Mouse (Mus musculus) MEL (cell line): ENCODE measurements around the gene Foxq1.

Experiments used
- CTCF ChIP-seq, 3 experiments: IDR thresholded peaks in 2 of 3; conservative IDR thresholded peaks in 1 of 3; 2 replicates each; pipeline ENCODE4 v1.5.1; 2011 to 2012; ENCODE audit warnings: low read length in 3 of 3, low read depth in 2 of 3, mild to moderate bottlenecking in 2 of 3, improper control_type of control experiment in 1 of 3, inconsistent platforms in 1 of 3, mixed read lengths in 1 of 3, moderate library complexity in 1 of 3; ENCODE audit not compliant: control insufficient read depth in 1 of 3, insufficient read depth in 1 of 3, poor library complexity in 1 of 3, severe bottlenecking in 1 of 3
- ELF1 ChIP-seq: IDR thresholded peaks from 2 replicates; pipeline ENCODE4 v1.6.1; 2014; ENCODE audit warnings: low read depth, mild to moderate bottlenecking, inconsistent platforms, low read length, improper control_type of control experiment, moderate library complexity
- EP300 ChIP-seq, 2 experiments: IDR thresholded peaks; 2 replicates each; pipeline ENCODE4 v1.6.1; 2011; ENCODE audit warnings: improper control_type of control experiment in 2 of 2, low read length in 2 of 2, low read depth in 1 of 2, mild to moderate bottlenecking in 1 of 2
- GATA1 ChIP-seq: IDR thresholded peaks from 2 replicates; pipeline ENCODE4 v1.6.1; 2011; ENCODE audit warnings: low read depth, low read length, improper control_type of control experiment
- NELFE ChIP-seq: IDR thresholded peaks from 2 replicates; pipeline ENCODE4 v1.6.1; 2011; ENCODE audit warnings: low read depth, low read length, improper control_type of control experiment
- POLR2A ChIP-seq, 2 experiments: IDR thresholded peaks; 2 replicates each; pipeline ENCODE4 v1.6.1; 2011 to 2012; ENCODE audit warnings: low read length in 2 of 2, mild to moderate bottlenecking in 2 of 2, control low read depth in 1 of 2, improper control_type of control experiment in 1 of 2, low read depth in 1 of 2, moderate library complexity in 1 of 2; ENCODE audit not compliant: control insufficient read depth in 1 of 2, insufficient read depth in 1 of 2, poor library complexity in 1 of 2
- SIN3A ChIP-seq: IDR thresholded peaks from 2 replicates; pipeline ENCODE4 v1.6.1; 2012; ENCODE audit warnings: low read length, improper control_type of control experiment, inconsistent platforms
- TAL1 ChIP-seq: IDR thresholded peaks from 2 replicates; pipeline ENCODE4 v1.6.1; 2012; ENCODE audit warnings: mild to moderate bottlenecking, inconsistent platforms, low read length, moderate library complexity, mixed read lengths
- TCF12 ChIP-seq: IDR thresholded peaks from 2 replicates; pipeline ENCODE4 v1.6.1; 2014; ENCODE audit warnings: low read depth, mild to moderate bottlenecking, inconsistent platforms, low read length, improper control_type of control experiment, moderate library complexity

DNA sequence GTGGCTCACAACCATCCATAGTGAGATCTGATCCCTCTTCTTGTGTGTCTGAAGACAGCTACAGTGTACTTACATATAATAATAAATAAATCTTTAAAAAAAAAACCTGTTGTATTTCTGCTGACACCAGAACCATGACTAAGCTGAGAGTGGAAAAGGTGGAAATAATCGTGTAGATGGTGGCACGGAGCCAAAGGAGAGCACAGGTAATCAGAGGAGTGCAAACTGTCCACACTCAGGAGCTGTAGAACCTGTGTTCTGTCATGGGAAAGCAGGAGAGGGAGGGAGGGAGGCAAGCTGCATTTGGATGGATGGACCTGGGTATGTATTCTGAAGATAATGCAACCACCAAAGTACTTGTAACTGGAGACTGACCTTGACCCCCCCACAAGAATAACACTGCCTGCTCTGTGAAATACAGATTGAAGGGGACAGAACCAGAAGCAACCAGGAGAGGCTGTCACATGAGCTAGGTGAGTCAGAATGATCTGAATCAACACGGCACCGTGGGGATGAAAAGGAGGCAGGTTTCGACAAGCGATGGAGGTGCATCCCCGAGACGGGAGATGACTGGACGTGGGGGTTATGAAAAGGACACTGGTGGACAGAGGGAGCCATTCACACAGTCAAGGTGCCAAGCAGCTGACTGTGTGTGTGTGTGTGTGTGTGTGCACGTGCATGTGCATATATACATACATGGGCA, 17.0 kb downstream of the Foxq1 start:
- TF ChIP-seq TAL1 (no peak), CTCF (IDR thresholded peaks at IDR 0.05 in 2 of 3, conservative IDR thresholded peaks at IDR 0.05 in 1 of 3; ENCODE audit: control insufficient read depth in 1 of 3, insufficient read depth in 1 of 3, low read depth in 2 of 3, low read length in 3 of 3, poor library complexity in 1 of 3, severe bottlenecking in 1 of 3) (no peak), NELFE (no peak), POLR2A (IDR thresholded peaks at IDR 0.05; ENCODE audit: control insufficient read depth in 1 of 2, insufficient read depth in 1 of 2, low read depth in 1 of 2, low read length in 2 of 2, poor library complexity in 1 of 2) (no peak), EP300 (IDR thresholded peaks at IDR 0.05; ENCODE audit: low read depth in 1 of 2, low read length in 2 of 2) (no peak), SIN3A (no peak), GATA1 (no peak), TCF12 (no peak), ELF1 (no peak)
